Comparison of ENCODE assay signal across 8 mouse cellular contexts in genomic region chr2:120563235-120563990, GRCm38 (mm10). TPM values are rescaled to one million over a fixed set of nuclear protein-coding genes. Genes with fewer than 3 reads are reported as not detected.
DNase-seq lines count a peak whose midpoint lies in the region; ATAC-seq and TF ChIP-seq lines count a peak whose summit lies in the region.

TSS of gene Zfp106 (minus strand) at chr2:120563843.

- ATAC-seq in forebrain, embryonic 14.5 days: peak; percentile 88
- ATAC-seq in neutrophil, adult 5-6 weeks (ENCODE audit: extremely low read depth, insufficient number of reproducible peaks, low FRiP score, poor library complexity, severe bottlenecking): peak; percentile 81

- peak within 1 kb of the TSS; percentile 88 for H3K4me3 ChIP-seq in forebrain, embryonic 14.5 days (ENCODE audit: low read depth, low read length)
- H3K4me3 ChIP-seq in lung, adult 2 months (replicated peaks; ENCODE audit: extremely low read depth, low read depth, low read length): peak within 1 kb of the TSS; percentile 76

- H3K27ac ChIP-seq in forebrain, embryonic 14.5 days (ENCODE audit: low read depth, low read length): peak within 1 kb of the TSS; percentile 56

- peak within 1 kb of the TSS; percentile 70 for H3K4me2 ChIP-seq in forebrain, embryonic 14.5 days (ENCODE audit: low read length)

- DNase-seq in ES-CJ7 (ENCODE audit: low read depth, low spot score): peak; percentile 93
- DNase-seq in cerebellum, adult 11 months: peak; percentile 86
- DNase-seq in forebrain, embryonic 14.5 days (ENCODE audit: low spot score): peak; percentile 95
- DNase-seq in heart, postnatal 14 days: peak; percentile 86 to 90
- peak; percentile 86 to 92 for DNase-seq in layer of hippocampus, adult 18-20 months (ENCODE audit: low spot score in 2 of 2)
- DNase-seq in lung, adult 2 months: peak; percentile 83
- DNase-seq in thymus, adult 18-20 months: peak; percentile 77 to 85

- no peaks in the 10 kb centered on the region for H3K9me3 ChIP-seq in forebrain, embryonic 14.5 days (replicated peaks; ENCODE audit: control insufficient read depth, low read length)

- peak; percentile 57; the same call in 1 of the 2 replicates for TF ChIP-seq POLR2A in lung, adult 2 months (IDR thresholded peaks at IDR 0.05; ENCODE audit: borderline replicate concordance, extremely low read depth, low read depth, low read length)

- under 1% methylated on average over 50 of the region's 50 CpGs for WGBS in forebrain, embryonic 14.5 days
- under 1% methylated on average over 50 of the region's 50 CpGs for WGBS in lung, adult 2 months

- H3K27me3 ChIP-seq in forebrain, embryonic 14.5 days (replicated peaks; ENCODE audit: control insufficient read depth, insufficient read depth, low read length): no peaks in the 10 kb centered on the region

- H3K4me1 ChIP-seq in forebrain, embryonic 14.5 days (ENCODE audit: control insufficient read depth, insufficient read depth, low read length): peaks cover 8% of the 10 kb centered on the region; the same call in 1 of the 2 replicates
- H3K4me1 ChIP-seq in lung, adult 2 months (ENCODE audit: control insufficient read depth, insufficient read depth, low read length): peaks cover 3% of the 10 kb centered on the region; the same call in 1 of the 2 replicates

- no peak for TF ChIP-seq CTCF in lung, adult 2 months (IDR thresholded peaks at IDR 0.05; ENCODE audit: insufficient read depth, low read length)

- H3K9ac ChIP-seq in forebrain, embryonic 14.5 days (ENCODE audit: low read length): peak within 1 kb of the TSS; percentile 93

- H3K36me3 ChIP-seq in forebrain, embryonic 14.5 days (ENCODE audit: control insufficient read depth, insufficient read depth, low read length): no peaks in the 10 kb centered on the region

- intact Hi-C loops in heart, postnatal 14 days (cut with DNase I): loop anchor here (2.0 kb wide), 1 partner anchor 25 kb away; no protein-coding TSS in a partner anchor

RNA-seq across cellular contexts. Expression of gene Zfp106, which starts in this region (rescaled TPM):
- polyA plus RNA-seq in forebrain, embryonic 14.5 days (2014; fragmentation: Nextera tagmentation; extraction: Ambion mirVana): 42.1 and 50.2 TPM in 2 replicates
- 100 to 1,000 TPM; 266 to 269 TPM for total RNA-seq in heart, postnatal 14 days (2021)
- total RNA-seq in layer of hippocampus, adult 18-20 months (2021): 100 to 1,000 TPM; 169 to 182 TPM
- polyA plus RNA-seq in lung, adult 2 months (2012; rRNA removed): 48.6 and 51.0 TPM in 2 replicates
- total RNA-seq in neutrophil, adult 5-6 weeks (2017): 174 and 184 TPM in 2 replicates

Comparison
In these comparisons a context has a peak if more than half of its experiments do, and no peak if none do; other contexts are left out.
1. Peak in every context shown above with its lines: DNase-seq, ATAC-seq, H3K4me3 ChIP-seq and H3K27ac ChIP-seq.